Mouse (Mus musculus) neural tube, embryonic 12.5 days (tissue): Measurements from ENCODE around the gene Srgap3. TPM values are rescaled to one million over a fixed set of nuclear protein-coding genes. Genes with fewer than 3 reads are reported as not detected.

Experiments
- ATAC-seq: fragments of 200-750 bp; cut with Nextera tagmentation; 2 replicates; pipeline ENCODE4 v1.8.0; 2017; ENCODE audit warnings: low read depth, mild to moderate bottlenecking, moderate TSS enrichment, moderate library complexity; ENCODE audit not compliant: low FRiP score
- H3K27ac ChIP-seq: fragments of 300-500 bp; sonication (generic); 2 replicates; pipeline ENCODE4 v1.5.1; 2016
- H3K27me3 ChIP-seq: fragments of 300-500 bp; sonication (generic); replicated peaks from 2 replicates; pipeline ENCODE4 v1.6.1; 2016; ENCODE audit warnings: mild to moderate bottlenecking
- H3K36me3 ChIP-seq: fragments of 300-500 bp; sonication (generic); 2 replicates; pipeline ENCODE4 v1.6.1; 2016; ENCODE audit warnings: mild to moderate bottlenecking
- H3K4me1 ChIP-seq: fragments of 300-500 bp; sonication (generic); 2 replicates; pipeline ENCODE4 v1.6.1; 2016
- H3K4me2 ChIP-seq: fragments of 300-500 bp; sonication (generic); replicated peaks from 2 replicates; pipeline ENCODE4 v1.6.1; 2016; ENCODE audit warnings: mild to moderate bottlenecking
- H3K4me3 ChIP-seq: fragments of 300-500 bp; sonication (generic); 2 replicates; pipeline ENCODE4 v1.5.1; 2016
- H3K9ac ChIP-seq: fragments of 300-500 bp; sonication (generic); 2 replicates; pipeline ENCODE4 v1.6.1; 2016; ENCODE audit warnings: mild to moderate bottlenecking
- H3K9me3 ChIP-seq: fragments of 300-500 bp; sonication (generic); 2 replicates; pipeline ENCODE4 v1.6.1; 2016; ENCODE audit warnings: mild to moderate bottlenecking
- WGBS: fragments of 180-500 bp; shearing (Covaris S2); methylation state at CpG from one replicate; pipeline ENCODE4 v1.1.7; 2016; 5-methylcytosine and 5-hydroxymethylcytosine counted together
- polyA plus RNA-seq: library from polyadenylated mRNA; unstranded; fragments of >200 nt; fragmentation: Nextera tagmentation; extraction: Ambion mirVana; gene quantifications from 2 replicates; pipeline ENCODE4 v1.2.1, GENCODE M21; 2016

The Srgap3 gene
- polyA plus RNA-seq, 1 experiment from 2014 or later = 37.0 TPM

- Histone ChIP-seq H3K36me3 (peaks cover 85% of the 10 kb centered on the region), H3K9ac (no peak overlapping the region), H3K27me3 (no peaks in the 10 kb centered on the region), H3K4me2 (no peak overlapping the region), H3K27ac (no peak overlapping the region), H3K4me3 (no peak overlapping the region), H3K9me3 (no peaks in the 10 kb centered on the region), H3K4me1 (no peaks in the 10 kb centered on the region)
- no peak for ATAC-seq
- 87% methylated on average over 5 of the region's 5 CpGs for WGBS
Observed at GRCm38 (mm10) chr6:112741766-112742165, 205.3 kb downstream of the Srgap3 start.

GRCm38 (mm10) chr6:112739635-112740034, 207.4 kb downstream of the Srgap3 start:
- no peak overlapping the region for H3K4me3 ChIP-seq
- no peak overlapping the region for H3K9ac ChIP-seq
- peaks cover 86% of the 10 kb centered on the region for H3K36me3 ChIP-seq
- ATAC-seq = no peak
- H3K4me1 ChIP-seq = 0 out of 2 replicates have a peak, but pooled peaks cover 3% of the 10 kb centered on the region
- H3K27me3 ChIP-seq = no peaks in the 10 kb centered on the region
- no peak overlapping the region for H3K4me2 ChIP-seq
- no peaks in the 10 kb centered on the region for H3K9me3 ChIP-seq
- H3K27ac ChIP-seq = no peak overlapping the region
- 96% methylated on average over 3 of the region's 3 CpGs for WGBS

GRCm38 (mm10) chr6:112738924-112739323, 208.1 kb downstream of the Srgap3 start:
- Histone ChIP-seq H3K4me2 (no peak overlapping the region), H3K27me3 (no peaks in the 10 kb centered on the region), H3K4me3 (no peak overlapping the region), H3K36me3 (peaks cover 86% of the 10 kb centered on the region), H3K27ac (no peak overlapping the region), H3K9ac (no peak overlapping the region), H3K4me1 (0 out of 2 replicates have a peak, but pooled peaks cover 3% of the 10 kb centered on the region), H3K9me3 (no peaks in the 10 kb centered on the region)
- ATAC-seq = no peak
- 91% methylated on average over 6 of the region's 6 CpGs for WGBS

GRCm38 (mm10) chr6:112736471-112736870, 210.6 kb downstream of the Srgap3 start:
- no peaks in the 10 kb centered on the region for H3K27me3 ChIP-seq
- ATAC-seq = no peak
- peaks cover 92% of the 10 kb centered on the region for H3K36me3 ChIP-seq
- H3K9me3 ChIP-seq = no peaks in the 10 kb centered on the region
- H3K4me1 ChIP-seq = 0 out of 2 replicates have a peak, but pooled peaks cover 3% of the 10 kb centered on the region
- no peak overlapping the region for H3K9ac ChIP-seq
- no peak overlapping the region for H3K4me2 ChIP-seq
- no peak overlapping the region for H3K27ac ChIP-seq
- WGBS = 98% methylated on average over 3 of the region's 3 CpGs
- no peak overlapping the region for H3K4me3 ChIP-seq

- Histone ChIP-seq H3K4me2 (no peak overlapping the region), H3K4me1 (0 out of 2 replicates have a peak, but pooled peaks cover 3% of the 10 kb centered on the region), H3K36me3 (peaks cover 91% of the 10 kb centered on the region), H3K27ac (no peak overlapping the region), H3K9me3 (no peaks in the 10 kb centered on the region), H3K4me3 (no peak overlapping the region), H3K27me3 (no peaks in the 10 kb centered on the region), H3K9ac (no peak overlapping the region)
- 78% methylated on average over 2 of the region's 2 CpGs for whole genome bisulfite sequencing
- no peak for ATAC-seq
Observed at GRCm38 (mm10) chr6:112735054-112735453, 212.0 kb downstream of the Srgap3 start.

GRCm38 (mm10) chr6:112733942-112734341, 213.1 kb downstream of the Srgap3 start:
- Histone ChIP-seq H3K9ac (no peak overlapping the region), H3K4me3 (no peak overlapping the region), H3K4me2 (no peak overlapping the region), H3K27me3 (no peaks in the 10 kb centered on the region), H3K4me1 (peaks cover 6% of the 10 kb centered on the region; the same call in 1 of the 2 replicates), H3K27ac (no peak overlapping the region), H3K9me3 (no peaks in the 10 kb centered on the region), H3K36me3 (peaks cover 86% of the 10 kb centered on the region)
- no peak for ATAC-seq
- 77% methylated on average over 5 of the region's 5 CpGs for WGBS

GRCm38 (mm10) chr6:112732434-112732833, 214.6 kb downstream of the Srgap3 start:
- WGBS = 96% methylated on average over 3 of the region's 3 CpGs
- no peaks in the 10 kb centered on the region for H3K9me3 ChIP-seq
- H3K4me3 ChIP-seq = no peak overlapping the region
- no peaks in the 10 kb centered on the region for H3K27me3 ChIP-seq
- no peak overlapping the region for H3K4me2 ChIP-seq
- no peak overlapping the region for H3K9ac ChIP-seq
- H3K36me3 ChIP-seq = peaks cover 86% of the 10 kb centered on the region
- H3K4me1 ChIP-seq = peaks cover 10% of the 10 kb centered on the region
- no peak overlapping the region for H3K27ac ChIP-seq
- ATAC-seq = no peak

GRCm38 (mm10) chr6:112731386-112731785, 215.7 kb downstream of the Srgap3 start:
- no peaks in the 10 kb centered on the region for H3K27me3 ChIP-seq
- 96% methylated on average over 10 of the region's 10 CpGs for WGBS
- H3K9ac ChIP-seq = no peak overlapping the region
- no peak overlapping the region for H3K27ac ChIP-seq
- H3K4me2 ChIP-seq = no peak overlapping the region
- H3K4me3 ChIP-seq = no peak overlapping the region
- peaks cover 89% of the 10 kb centered on the region for H3K36me3 ChIP-seq
- no peaks in the 10 kb centered on the region for H3K9me3 ChIP-seq
- ATAC-seq = no peak
- H3K4me1 ChIP-seq = peaks cover 10% of the 10 kb centered on the region

GRCm38 (mm10) chr6:112728760-112729422, 218.2 kb downstream of the Srgap3 start:
- Histone ChIP-seq H3K27ac (no peak overlapping the region), H3K9me3 (no peaks in the 10 kb centered on the region), H3K4me1 (peaks cover 7% of the 10 kb centered on the region), H3K4me3 (no peak overlapping the region), H3K36me3 (peaks cover 89% of the 10 kb centered on the region), H3K27me3 (no peaks in the 10 kb centered on the region), H3K9ac (no peak overlapping the region), H3K4me2 (peak overlapping the region; percentile 38)
- peak; percentile 80 for ATAC-seq
- 4% methylated on average over 17 of the region's 17 CpGs for WGBS

GRCm38 (mm10) chr6:112725468-112725867, 221.6 kb downstream of the Srgap3 start:
- H3K9me3 ChIP-seq = no peaks in the 10 kb centered on the region
- ATAC-seq = no peak
- H3K4me3 ChIP-seq = no peak overlapping the region
- no peak overlapping the region for H3K9ac ChIP-seq
- H3K36me3 ChIP-seq = peaks cover 84% of the 10 kb centered on the region
- no peak overlapping the region for H3K4me2 ChIP-seq
- peaks cover 7% of the 10 kb centered on the region for H3K4me1 ChIP-seq
- WGBS = 89% methylated on average over 4 of the region's 4 CpGs
- no peaks in the 10 kb centered on the region for H3K27me3 ChIP-seq
- H3K27ac ChIP-seq = no peak overlapping the region

- Histone ChIP-seq H3K27me3 (no peaks in the 10 kb centered on the region), H3K9me3 (no peaks in the 10 kb centered on the region), H3K9ac (no peak overlapping the region), H3K27ac (no peak overlapping the region), H3K4me2 (no peak overlapping the region), H3K36me3 (peaks cover 54% of the 10 kb centered on the region), H3K4me1 (no peaks in the 10 kb centered on the region), H3K4me3 (no peak overlapping the region)
- ATAC-seq = no peak
- WGBS = 77% methylated on average over 5 of the region's 5 CpGs
Observed at GRCm38 (mm10) chr6:112720409-112721080, 226.5 kb downstream of the Srgap3 start.

GRCm38 (mm10) chr6:112719983-112720382, 227.1 kb downstream of the Srgap3 start:
- Histone ChIP-seq H3K27ac (no peak overlapping the region), H3K36me3 (peaks cover 49% of the 10 kb centered on the region), H3K27me3 (no peaks in the 10 kb centered on the region), H3K9ac (no peak overlapping the region), H3K9me3 (no peaks in the 10 kb centered on the region), H3K4me1 (no peaks in the 10 kb centered on the region), H3K4me2 (no peak overlapping the region), H3K4me3 (no peak overlapping the region)
- 0 out of 2 replicates have a peak, but pooled peaks have one; percentile 32 for ATAC-seq
- 83% methylated on average over 1 of the region's 1 CpGs for WGBS
